22 mouse cellular contexts compared by ENCODE assay signal in the genomic region with DNA sequence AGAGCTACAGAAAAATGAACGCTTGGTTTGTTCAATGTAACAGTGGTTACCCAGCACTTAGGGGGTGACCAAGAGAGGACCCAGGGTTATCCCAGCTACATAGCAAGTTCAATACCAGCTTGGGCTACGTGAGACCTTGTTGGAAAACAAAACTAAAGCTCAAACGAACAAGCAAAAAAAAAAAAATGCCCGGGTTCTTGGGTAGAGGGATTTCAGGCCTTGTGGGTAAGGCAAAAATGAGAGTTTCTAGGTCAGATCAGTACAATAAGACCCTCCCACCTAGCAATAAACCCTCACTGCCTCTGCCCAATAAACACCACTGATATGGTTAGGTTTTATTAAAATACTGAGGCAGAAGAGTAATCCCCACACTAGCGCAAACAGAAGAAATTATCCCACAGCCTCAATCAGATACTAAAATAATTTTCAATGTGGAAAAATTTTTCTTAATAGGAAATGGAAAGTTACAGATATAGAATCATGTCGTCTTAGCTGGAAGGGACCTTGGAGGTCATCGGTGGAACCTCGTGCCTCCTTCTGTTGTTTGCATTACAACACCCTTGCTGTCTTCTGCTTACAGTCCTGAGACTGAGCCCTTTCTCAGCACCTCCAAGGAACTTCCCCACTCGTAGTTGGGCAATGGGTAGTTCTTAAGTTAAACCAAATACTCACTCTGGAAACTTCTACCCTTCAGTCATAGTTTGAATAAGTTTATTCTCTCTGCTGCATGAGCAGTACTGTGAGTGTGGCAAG. TPM values are rescaled to one million over a fixed set of nuclear protein-coding genes. Genes with fewer than 3 reads are reported as not detected.
DNase-seq lines count a peak whose midpoint lies in the region; ATAC-seq and TF ChIP-seq lines count a peak whose summit lies in the region.
"Had no signal": no experiment of that assay in that cellular context is flagged by ENCODE, and none has a peak within 500 bp of the region (broad histone marks: within the 10 kb centered on the region; RNA-seq: fewer than 3 reads in every experiment).

No protein-coding gene starts in this region.

- H3K27me3 ChIP-seq in intestine, postnatal 0 days (replicated peaks; ENCODE audit: control insufficient read depth, insufficient read depth, low read length), result no peaks in the 10 kb centered on the region
- H3K27me3 ChIP-seq in splenic B cell, adult 2 months (ENCODE audit: control insufficient read depth, insufficient read depth, low read length, poor library complexity, severe bottlenecking), result no peaks in the 10 kb centered on the region
- H3K27me3 ChIP-seq: forebrain, embryonic 13.5 days; heart, embryonic 13.5 days; midbrain, embryonic 12.5 days; stomach, embryonic 15.5 days had no signal

- H3K36me3 ChIP-seq in intestine, postnatal 0 days (ENCODE audit: control insufficient read depth, insufficient read depth), result no peaks in the 10 kb centered on the region
- H3K36me3 ChIP-seq in splenic B cell, adult 2 months (ENCODE audit: control insufficient read depth, insufficient read depth, low read length, poor library complexity, severe bottlenecking), result no peaks in the 10 kb centered on the region
- H3K36me3 ChIP-seq: heart, embryonic 13.5 days; midbrain, embryonic 12.5 days; stomach, embryonic 15.5 days had no signal

- peak; percentile 55 for DNase-seq in lung, postnatal 25 days (ENCODE audit: low spot score)
- DNase-seq in lung, postnatal 4 days, result no peak
- peak; percentile 32 for DNase-seq in splenic B cell, adult 2 months (ENCODE audit: low read depth, low spot score)
- DNase-seq in MN1 (ENCODE audit: low spot score), result no peak
- no peak for DNase-seq in layer of hippocampus, postnatal 25 days (ENCODE audit: extremely low spot score in 1 of 2, low spot score in 1 of 2)
- DNase-seq: cerebellum, adult 2 months; cerebellum, postnatal 36 days; gastrocnemius, postnatal 10 days; heart, postnatal 14 days; kidney, adult 18-20 months; retina, postnatal 1 day; right cerebral cortex, postnatal 25 days; thymus, postnatal 14 days had no signal

- no peak for ATAC-seq in intestine, postnatal 0 days
- ATAC-seq in CD4-positive, CD25-positive, alpha-beta regulatory T cell, adult 4 months, result no peak
- ATAC-seq: forebrain, embryonic 13.5 days; hindbrain, postnatal 0 days had no signal

- H3K4me3 ChIP-seq in brown adipose tissue, adult 24 weeks (ENCODE audit: insufficient read depth, low read depth, low read length), result no peak overlapping the region
- no peak overlapping the region for H3K4me3 ChIP-seq in intestine, postnatal 0 days (ENCODE audit: low read depth, low read length)
- H3K4me3 ChIP-seq: forebrain, embryonic 13.5 days; heart, embryonic 13.5 days; midbrain, embryonic 12.5 days; stomach, embryonic 15.5 days had no signal

- no peak overlapping the region for H3K4me2 ChIP-seq in intestine, postnatal 0 days (replicated peaks; ENCODE audit: low read depth)
- H3K4me2 ChIP-seq: forebrain, embryonic 13.5 days; heart, embryonic 13.5 days; midbrain, embryonic 12.5 days; stomach, embryonic 15.5 days had no signal

- no peak overlapping the region for H3K9ac ChIP-seq in intestine, postnatal 0 days (ENCODE audit: low read depth, low read length)
- H3K9ac ChIP-seq: forebrain, embryonic 13.5 days; heart, embryonic 13.5 days; midbrain, embryonic 12.5 days; stomach, embryonic 15.5 days had no signal

- WGBS in intestine, postnatal 0 days, result 54% methylated on average over 9 of the region's 9 CpGs

- no peak for TF ChIP-seq CTCF in intestine, postnatal 0 days (IDR thresholded peaks at IDR 0.05; ENCODE audit: low read depth)

- H3K9me3 ChIP-seq in intestine, postnatal 0 days (ENCODE audit: control insufficient read depth), result no peaks in the 10 kb centered on the region
- H3K9me3 ChIP-seq: forebrain, embryonic 13.5 days; heart, embryonic 13.5 days; midbrain, embryonic 12.5 days; stomach, embryonic 15.5 days had no signal

- H3K27ac ChIP-seq in brown adipose tissue, adult 24 weeks (replicated peaks; ENCODE audit: low read depth, low read length), result 0 out of 2 replicates have a peak overlapping the region, but pooled peaks have one; percentile 23
- peak overlapping the region; percentile 66 for H3K27ac ChIP-seq in intestine, postnatal 0 days (ENCODE audit: low read depth, low read length)
- H3K27ac ChIP-seq: forebrain, embryonic 13.5 days; heart, embryonic 13.5 days; hindbrain, postnatal 0 days; kidney, postnatal 0 days; midbrain, embryonic 12.5 days had no signal

- peaks cover 10% of the 10 kb centered on the region for H3K4me1 ChIP-seq in brown adipose tissue, adult 24 weeks (ENCODE audit: control insufficient read depth, insufficient read depth, insufficient read length, low read length)
- peaks cover 15% of the 10 kb centered on the region for H3K4me1 ChIP-seq in intestine, postnatal 0 days (replicated peaks; ENCODE audit: control insufficient read depth, insufficient read depth, low read length)
- H3K4me1 ChIP-seq: heart, embryonic 13.5 days; midbrain, embryonic 12.5 days had no signal

RNA-seq across cellular contexts. Expression of gene Zfp36l1, which starts 58.7 kb away (rescaled TPM):
- 67.0 and 75.8 TPM in 2 replicates for polyA plus RNA-seq in brown adipose tissue, adult 24 weeks (2012; ENCODE audit: insufficient read depth, insufficient read length, missing spikeins)
- 77.9 and 80.7 TPM in 2 replicates for polyA plus RNA-seq in intestine, postnatal 0 days (2015; fragmentation: Nextera tagmentation; extraction: Ambion mirVana)
- 100 to 1,000 TPM; 139 to 188 TPM for polyA plus RNA-seq in CD4-positive, CD25-positive, alpha-beta regulatory T cell, adult 4 months (2017; shearing (Covaris generic))
- total RNA-seq in layer of hippocampus, postnatal 25 days (2021), result 10 to 100 TPM; 37.2 to 40.8 TPM

Comparison
In these comparisons a context has a peak if more than half of its experiments do, and no peak if none do; other contexts are left out.
1. DNase-seq: peak in lung, postnatal 25 days (single experiment) and splenic B cell, adult 2 months (single experiment); none in lung, postnatal 4 days (0 of 2), MN1 (single experiment) and layer of hippocampus, postnatal 25 days (0 of 2).